Mouse (Mus musculus) right cerebral cortex, postnatal 4 days (tissue): Measurements from ENCODE around the gene Rps6ka5.

Experiments used
- DNase-seq: peaks from one replicate; pipeline ENCODE4 v3.0.0-alpha.2; 2022

The Rps6ka5 gene

DNA sequence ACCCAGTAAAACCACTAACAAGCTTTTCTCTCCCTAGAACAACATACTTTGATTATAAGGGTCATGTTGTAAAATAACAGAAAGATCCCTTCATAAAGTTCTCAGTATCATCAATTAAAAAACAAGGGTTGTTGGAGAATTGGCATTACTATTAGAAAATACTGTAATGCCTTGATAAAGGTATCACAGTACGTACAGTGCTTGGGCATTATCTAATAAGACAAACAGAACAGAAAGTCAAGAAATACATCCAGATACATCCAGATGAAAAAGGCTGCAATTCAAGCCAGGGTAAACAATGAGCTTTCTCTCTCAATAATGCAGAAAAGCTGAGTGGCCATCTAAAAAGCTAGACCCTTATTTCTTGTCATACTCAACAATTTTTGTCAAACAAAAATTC is 84.8 kb downstream of the Rps6ka5 start:
- DNase-seq: no peak

DNA sequence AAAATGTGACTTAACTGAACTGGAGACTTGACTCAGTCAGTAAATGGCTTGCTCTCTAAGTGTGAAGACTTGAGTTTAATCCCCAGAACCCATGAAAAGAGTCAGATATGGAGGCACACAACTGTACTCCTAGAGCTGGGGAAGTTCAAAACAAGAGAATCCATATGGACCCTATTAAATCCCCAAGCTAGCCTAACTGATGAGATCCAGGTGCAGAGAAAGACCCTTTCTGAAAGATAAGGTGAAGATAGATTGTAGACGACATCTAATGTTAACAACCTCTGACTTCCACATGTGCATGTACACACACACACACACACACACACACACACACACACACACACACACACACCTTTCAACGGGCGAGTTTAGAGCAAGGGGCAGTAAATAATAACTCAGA is 86.1 kb downstream of the Rps6ka5 start:
- DNase-seq: no peak

DNA sequence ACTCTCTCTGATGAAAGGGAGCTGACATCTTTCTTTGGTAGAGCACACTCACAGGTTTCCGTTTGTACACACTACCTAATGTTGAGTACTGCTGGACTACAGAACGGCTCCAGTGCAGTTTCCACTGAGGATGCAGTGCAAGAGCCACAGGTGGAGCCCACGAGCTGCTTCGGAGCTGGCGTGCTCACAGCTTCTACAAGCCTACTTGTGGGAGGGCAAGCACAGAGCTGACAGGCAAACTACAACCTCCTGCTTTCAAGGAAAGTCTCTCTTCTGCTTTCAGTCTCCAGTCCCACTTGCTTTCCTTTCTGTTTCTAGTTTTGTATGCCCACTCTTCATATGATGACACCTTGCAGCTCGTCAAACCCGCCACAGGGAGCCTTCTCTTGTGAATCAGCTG is 87.1 kb downstream of the Rps6ka5 start:
- peak; percentile 35 for DNase-seq

DNA sequence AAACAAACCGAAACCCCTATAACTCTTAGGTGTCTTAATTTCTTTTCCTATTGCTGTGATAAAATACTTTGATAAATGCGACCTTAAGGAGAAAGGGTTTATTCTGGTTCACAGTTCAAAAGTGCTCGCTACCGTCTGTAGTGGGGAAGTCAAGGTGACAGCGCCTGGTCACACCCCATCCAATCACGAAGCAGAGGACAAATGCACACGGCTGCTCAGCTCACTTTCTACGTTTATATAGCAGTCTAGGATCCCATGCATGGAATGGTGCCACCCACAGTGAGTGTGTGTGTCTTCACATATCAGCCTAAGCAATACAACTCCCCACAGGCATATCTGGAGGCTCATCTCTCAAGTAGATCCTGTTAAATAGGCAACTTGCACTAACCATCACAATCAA is 88.9 kb downstream of the Rps6ka5 start:
- DNase-seq: no peak

DNA sequence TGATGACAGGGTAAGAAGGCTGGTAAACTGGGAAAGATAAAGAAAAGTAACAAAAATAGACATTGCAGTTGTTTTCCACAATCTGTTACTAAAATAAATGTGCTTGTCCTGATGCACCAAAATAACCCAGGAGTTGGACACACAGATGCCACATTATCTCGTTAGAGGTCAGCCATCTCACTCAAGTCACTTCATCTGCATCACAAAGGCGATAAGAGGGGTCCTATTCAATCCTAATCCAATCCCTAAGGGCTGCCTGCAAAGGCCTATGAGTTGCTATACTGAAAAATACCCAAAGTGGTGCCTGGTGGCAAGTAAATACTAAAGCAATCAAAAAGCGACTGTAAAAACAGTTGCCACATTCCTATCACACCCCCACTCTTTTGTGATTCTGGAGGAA is 90.0 kb downstream of the Rps6ka5 start:
- DNase-seq: no peak

DNA sequence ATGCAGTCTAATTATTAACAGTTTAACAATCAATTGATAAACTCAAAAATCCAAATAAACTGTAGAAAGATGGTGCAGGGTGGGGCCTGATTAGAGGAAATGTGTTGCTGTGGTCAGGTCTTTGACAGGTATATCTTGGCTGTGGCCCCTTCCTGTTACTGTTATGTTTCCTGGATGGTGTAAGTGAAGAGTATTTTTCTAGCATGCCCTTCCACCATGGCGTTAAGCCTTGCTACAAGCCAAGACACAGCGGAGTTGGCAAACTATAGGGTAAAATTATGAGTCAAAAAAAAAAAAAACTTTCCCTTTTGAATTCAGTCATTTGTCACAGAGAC is 90.5 kb downstream of the Rps6ka5 start:
- DNase-seq: no peak

DNA sequence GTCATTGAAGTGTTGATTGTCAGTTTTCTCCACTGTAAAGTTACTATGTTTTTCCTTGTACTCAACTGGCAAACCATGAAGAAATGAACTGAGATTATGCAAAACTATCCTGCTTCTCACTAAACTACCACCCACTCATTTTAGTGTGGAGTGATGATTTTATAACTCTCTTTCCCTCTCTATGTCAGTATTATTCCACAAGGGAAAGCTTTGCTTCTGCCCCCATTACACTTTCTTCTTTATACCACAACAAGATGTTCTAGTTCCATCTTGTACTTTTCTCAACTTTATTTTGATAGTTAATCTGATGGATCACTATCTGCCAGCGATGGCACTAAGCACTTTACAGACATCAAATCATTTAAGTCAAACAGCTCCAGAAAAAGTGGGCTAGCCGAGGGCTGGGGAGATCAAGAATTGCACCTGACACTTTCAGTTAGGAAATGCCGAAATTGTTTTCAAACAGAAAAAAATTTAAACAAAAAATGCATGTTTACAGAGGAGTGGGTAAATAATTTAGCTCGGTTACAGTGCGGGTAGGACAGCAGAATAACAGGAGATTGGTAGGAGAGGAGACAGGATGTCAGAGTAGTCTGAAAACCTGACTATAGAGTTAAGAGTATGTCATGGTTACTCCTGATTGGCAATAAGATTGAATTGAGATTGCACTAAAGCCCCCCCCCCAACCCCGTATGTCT is 91.0 kb downstream of the Rps6ka5 start:
- no peak for DNase-seq

DNA sequence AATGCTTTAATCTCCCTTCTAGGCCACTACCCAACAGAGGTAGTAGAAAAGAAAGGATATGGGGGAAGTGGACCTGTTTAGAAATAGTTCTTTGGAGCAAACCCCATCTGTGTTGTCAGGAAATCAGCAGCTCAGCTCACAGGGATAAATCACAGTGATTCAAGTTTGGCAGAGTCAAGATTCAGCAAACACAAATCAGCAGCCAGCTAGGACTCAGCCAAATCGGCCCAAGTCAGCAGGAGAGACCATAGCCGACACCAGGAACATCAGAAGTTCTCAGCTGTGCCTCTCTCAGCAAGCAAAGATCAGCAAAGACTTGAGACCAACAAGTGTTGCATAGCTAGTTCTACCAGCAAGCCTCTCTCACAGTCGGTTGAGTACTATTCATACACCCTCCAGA is 93.6 kb downstream of the Rps6ka5 start:
- DNase-seq: no peak

DNA sequence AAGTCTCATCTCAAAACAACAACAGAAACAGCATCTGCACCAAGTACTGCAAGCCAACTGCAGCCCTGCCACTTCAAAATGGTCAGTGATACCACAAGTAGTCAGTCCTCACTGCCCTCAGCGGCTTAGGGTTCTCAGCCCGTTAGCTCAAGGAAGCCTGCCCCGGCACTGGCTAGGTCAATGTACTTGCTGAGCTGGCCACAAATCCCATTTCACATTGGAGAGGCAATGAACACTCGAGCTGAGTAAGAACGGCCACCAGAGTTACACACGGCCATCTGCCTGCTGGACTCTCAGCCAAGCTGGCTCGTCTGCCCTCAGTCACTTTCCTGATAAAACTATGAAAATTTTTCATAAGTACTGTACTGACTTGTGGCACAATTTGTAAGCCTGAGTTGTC is 95.5 kb downstream of the Rps6ka5 start:
- no peak for DNase-seq

DNA sequence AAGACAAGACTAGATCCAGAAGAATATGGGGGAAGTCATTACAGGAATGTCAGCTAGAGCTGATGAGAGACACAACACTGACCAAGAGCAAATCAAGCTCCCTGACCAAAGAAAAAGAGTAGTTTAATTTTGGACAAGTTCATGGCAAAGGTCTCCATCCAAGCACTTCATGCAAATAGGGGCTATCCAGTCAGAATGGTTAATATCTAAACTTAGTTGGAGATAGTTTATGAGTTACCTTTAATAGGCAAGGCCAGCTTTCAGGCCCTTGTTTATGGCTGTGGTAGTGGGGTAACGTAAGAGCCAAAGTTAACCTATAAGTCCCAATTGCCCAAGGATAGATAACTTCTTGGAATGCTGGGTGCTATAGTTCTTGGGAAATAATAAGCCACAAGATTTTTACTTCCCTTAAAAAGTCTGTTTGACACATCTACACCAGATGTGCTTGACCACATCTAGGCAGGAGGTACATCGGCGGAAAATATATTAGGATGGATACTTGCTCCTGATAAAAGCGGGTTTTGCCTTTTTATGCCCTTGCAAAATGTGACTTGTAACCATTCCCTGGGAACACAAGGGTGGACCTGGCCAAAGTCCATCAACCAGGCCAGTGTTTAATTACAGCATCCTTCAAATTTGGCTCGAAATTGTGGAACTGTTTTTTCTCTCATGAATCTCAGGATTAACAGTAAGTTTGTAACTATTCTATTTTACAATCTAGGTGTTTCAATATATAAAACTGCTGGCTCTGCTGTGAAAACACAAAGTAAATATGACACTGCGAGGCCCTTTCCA is 97.5 kb downstream of the Rps6ka5 start:
- DNase-seq: no peak

DNA sequence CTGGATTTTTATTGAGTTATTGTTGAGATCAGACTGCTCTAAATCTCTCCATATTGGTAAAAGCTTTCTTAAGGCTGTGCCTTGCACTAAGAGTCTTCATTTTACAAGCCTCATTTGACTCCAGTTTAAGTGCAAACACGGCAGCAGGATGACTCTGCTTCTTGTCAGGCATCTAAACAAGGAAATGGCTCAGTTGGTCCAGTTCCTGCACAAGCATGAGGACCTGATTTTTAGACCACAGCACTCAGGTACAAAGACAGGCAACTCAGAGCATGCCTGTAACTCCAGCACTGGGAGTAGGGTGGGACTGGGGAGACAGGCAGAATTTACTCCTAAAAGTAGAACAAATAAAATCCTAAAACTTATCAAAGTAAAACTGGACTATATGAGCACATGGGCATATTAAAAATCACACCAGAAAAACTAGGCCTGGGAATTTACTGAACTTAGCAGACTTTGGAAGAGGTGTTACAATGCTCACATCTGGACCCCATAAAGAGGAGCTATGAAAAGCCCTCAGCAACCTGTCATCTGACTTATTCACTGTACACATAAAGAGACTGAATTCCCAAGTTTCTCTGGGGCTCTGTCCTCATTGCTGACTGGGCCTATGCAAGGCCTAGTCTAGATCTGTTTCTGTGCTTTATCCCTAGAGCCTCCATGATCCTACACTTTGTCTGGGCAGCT is 99.6 kb downstream of the Rps6ka5 start:
- no peak for DNase-seq

DNA sequence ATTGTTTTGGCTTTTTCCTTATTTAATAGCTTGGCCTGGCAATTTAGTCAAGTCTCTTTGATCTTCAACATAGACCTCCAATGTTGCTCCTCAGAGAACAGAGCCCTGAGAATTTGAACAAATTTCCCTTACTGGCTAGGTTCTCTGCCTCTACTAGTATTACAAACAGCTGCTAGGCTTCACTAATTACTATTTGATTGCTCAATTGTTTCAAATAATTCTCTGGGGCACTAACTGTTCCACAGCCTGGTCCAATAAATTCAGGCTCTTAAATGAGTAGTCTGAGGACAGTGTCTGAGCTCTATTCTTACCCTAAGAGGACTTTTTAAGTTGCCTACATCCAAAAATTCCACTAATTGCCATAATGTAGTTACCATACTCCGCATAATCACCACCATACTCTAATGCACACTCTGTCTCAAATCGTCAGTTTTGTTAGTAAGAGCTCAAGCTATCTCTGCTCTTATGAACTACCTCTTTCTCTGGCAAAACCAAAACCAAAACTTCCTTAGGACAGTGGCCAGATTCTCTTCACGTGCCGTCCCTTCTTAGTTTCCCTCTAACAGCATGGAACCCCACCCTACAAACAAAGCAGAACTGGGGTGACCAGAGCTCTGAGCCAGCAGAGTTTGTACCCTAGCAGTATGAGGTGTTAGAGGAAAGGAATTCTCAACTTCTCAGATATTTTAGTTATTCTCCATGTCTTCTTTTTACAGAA is 100.4 kb downstream of the Rps6ka5 start:
- DNase-seq: no peak

DNA sequence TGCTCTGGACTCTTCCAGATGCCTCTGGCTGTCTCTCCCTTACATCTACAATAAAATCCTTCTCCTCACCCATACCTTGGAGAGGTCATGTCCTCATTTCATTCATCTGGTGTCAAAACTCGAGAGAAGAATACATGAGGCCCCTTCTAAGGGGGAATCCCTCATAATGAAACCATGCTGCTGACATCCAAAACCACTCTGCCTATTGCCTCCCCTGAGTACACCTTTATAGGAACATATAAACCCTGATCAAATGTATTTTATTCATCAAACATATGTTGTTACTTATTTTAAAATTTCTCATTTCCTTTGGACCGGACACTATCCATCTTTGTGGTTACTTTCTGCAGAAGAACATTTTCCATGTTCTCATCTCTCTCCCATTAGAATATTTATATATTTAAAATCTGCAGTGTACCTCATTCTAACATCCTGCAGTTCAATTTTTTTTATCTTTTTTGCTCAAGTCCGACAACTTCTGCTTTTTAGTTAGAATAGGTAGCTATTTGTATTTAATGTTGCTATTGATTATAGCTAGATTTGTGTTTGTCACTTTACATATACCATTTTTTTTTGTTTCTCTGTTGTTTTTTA is 101.8 kb downstream of the Rps6ka5 start:
- no peak for DNase-seq

DNA sequence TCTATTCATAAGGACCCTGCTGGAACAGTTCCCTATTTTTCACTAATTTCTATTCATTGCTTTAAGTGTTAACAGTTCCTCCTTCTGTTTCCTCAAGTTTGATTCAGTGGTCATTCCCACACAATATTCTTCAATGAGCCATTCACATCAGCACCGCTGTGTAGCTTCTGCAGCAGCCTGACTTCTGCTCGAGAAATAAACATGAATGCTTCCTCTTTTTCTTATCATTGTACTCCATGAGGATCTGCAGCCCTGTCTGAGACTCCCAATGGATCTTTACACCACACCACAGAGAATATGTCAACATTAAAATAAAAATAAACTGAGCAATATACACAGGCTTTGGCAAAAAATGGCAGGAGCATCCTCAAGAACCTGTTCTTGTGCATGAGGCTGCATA is 111.5 kb downstream of the Rps6ka5 start:
- DNase-seq: no peak

DNA sequence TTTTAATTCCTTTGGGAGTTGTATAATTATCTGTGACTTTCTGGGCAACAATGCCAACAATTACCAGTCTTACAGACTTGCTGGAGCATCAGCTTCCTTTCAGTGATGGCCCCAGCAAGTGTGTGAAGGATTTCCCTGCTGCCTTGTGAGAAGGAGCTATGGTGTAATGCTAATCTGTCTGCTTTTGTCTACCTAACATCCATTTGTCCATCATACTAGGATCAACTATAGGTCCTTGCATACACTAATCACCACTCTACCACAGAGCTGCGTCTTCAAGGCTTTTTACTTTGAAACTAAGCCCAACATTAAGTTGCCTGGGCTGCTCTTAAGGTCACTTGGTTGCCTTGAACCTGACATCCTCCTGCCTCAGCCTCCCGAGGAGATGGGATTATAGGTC is 112.9 kb downstream of the Rps6ka5 start:
- DNase-seq: no peak

DNA sequence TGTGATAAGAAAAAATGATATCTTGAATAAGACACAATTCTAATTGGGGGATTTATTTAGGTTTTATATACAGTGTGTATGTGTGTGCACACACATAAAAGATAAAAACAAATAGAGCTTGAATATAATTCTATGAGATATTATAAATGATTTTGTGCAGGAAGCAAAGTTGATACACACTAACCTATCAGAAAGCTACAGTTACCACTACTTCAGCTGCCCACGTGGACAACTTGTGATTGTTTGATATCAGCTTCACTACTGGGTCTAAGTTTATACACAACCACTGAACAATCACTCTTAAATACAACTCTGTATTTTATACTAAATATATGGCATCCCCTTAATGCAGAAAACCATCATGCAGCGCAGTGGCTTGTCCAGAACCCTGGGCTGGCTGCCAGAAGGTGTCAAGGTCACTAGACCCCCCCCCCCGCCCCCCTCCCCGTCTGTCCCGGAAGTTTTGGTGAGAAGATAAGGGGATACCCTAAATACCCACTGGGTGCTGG is 113.5 kb downstream of the Rps6ka5 start:
- no peak for DNase-seq

DNA sequence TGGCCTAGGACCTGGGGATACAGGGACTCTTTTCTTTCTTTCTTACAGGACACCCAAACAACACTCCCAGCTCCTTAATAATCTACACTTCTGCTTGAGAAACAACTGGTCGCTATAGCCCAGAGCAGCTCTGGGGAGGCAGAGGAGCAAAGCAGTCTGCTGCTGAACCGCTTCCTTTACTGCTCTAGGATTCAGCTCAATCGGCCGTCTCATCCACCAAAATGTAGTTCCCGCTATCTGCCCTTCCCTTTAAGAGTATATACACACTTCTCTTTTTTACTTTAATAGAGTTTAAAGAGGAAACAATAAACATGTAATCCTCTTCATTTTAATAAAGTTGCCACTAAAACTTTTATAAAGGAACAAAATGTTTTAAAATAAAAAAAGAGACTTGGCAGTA is 117.0 kb downstream of the Rps6ka5 start:
- DNase-seq: no peak

DNA sequence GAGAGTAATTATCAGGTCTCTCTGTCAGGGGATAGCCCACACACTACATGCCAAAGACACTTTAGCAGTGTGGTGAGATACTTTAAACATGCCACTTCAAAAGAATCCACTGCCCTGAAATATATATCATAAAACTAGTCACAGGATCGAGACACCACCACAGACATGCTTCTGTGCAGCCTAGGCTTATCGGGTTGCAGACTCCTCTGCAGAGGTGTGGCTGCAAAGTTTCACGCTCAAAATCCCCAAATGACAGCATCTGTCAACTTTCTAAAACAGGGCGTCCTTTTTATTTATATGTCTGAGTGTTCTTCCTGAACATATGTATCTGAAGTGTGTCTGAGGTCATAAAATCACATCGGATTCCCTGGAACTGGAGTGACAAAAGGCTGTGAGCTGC is 117.7 kb downstream of the Rps6ka5 start:
- DNase-seq: no peak

DNA sequence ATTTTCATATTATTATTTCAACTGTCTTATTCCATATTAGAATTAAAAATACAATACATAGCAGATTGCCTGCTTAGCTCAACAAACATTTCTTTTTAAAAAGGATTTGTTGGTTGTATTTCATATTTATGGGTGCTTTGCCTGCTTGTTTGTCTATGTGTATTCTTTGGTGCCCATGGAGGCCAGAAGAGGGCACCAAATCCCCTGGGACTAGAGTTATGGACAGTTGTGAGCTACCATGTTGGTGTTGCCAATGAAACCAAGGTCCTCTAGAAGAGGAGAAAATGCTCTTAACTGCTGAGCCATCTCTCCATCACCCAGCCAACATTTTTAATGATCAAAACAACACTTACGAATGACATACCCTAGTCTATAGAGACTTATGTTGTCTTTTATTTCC is 120.0 kb downstream of the Rps6ka5 start:
- DNase-seq: peak; percentile 6

DNA sequence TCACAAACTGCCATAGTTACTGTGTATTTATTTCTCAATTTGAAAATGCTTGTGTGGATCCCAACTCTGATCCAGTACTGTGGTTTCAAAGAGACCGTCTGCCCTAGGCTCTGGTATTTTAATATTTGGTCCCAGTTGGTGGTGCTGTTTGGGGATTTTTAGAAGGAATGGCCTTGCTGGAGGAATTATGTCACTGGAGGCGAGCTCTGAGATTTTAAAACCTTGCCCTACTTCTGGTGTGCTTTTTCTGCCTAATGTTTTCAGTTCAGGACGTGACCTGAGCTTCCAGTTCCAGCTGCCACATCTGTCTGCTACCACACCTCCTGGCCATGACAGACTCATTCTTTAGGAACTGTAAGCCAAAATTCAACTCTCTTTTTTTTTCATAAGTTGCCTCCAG is 121.2 kb downstream of the Rps6ka5 start:
- no peak for DNase-seq

DNA sequence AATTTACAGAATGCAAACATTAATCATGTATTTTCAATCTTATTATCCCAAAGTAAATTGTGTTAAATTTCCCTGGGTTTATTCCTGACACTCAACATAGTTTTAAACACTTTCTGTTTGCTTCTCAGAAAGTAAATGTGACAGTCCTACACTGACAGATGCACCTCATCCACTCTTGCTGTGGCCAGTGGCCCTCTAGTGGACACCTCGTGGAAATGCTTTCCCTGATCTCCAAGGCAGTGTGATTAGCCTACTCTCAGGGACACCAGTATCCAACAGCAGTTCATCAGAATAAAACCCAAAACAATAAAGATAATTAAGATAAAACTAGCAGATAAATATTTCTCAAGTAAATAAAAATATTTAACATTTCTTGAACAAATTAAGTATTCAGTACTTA is 122.2 kb downstream of the Rps6ka5 start:
- DNase-seq: no peak

DNA sequence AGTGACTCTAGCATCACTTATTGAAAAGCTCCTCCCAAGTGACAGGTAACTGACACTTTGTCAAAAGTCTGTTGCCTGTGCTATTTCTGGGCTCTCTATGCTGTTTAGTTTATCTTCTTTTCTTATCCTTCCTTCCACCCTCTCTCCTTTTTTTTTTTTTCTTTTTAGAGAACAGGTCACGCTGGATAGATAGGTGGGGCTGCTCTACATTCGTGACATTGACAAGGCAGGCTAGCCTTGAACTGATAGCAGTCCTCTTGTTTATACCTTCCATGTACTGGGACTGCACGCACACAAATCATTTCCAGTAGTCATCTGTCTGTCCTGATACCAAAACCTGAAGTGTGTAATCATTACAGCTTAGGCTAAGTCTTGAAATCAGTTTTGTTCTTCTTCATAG is 132.1 kb downstream of the Rps6ka5 start:
- DNase-seq: no peak

DNA sequence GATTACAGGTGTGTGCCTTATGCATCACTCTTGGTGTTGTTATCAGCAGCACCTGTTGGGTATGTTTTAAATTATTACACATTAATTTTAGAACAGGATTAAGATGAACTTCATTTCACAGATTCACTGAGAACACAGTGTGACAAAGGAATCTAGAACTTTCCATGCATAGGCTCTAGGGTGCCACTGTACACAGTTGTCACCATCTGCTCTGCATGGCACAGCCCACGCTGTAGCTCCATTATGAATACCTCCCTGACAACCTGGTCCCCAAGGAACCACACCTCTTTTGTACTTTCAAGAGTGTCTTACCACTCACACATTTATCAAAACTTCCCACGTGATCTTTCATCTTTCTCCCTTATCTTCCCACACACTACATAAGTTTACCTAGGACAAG is 140.2 kb downstream of the Rps6ka5 start:
- DNase-seq: no peak
